Mouse (Mus musculus): Measurements from ENCODE around the gene Foxc2. TPM values are rescaled to one million over a fixed set of nuclear protein-coding genes. Genes with fewer than 3 reads are reported as not detected.

Gene Foxc2
- polyA plus RNA-seq, 1 experiment from 2014 or later = 40.8 TPM

GRCm38 (mm10) chr8:121080361-121081090 lies 35.4 kb upstream of the Foxc2 start:
- Histone ChIP-seq H3K36me3 (no peaks in the 10 kb centered on the region), H3K27ac (no peak overlapping the region), H3K4me3 (replicated peaks) (no peak overlapping the region), H3K9ac (no peak overlapping the region), H3K4me1 (peaks cover 37% of the 10 kb centered on the region), H3K4me2 (peak overlapping the region; percentile 14), H3K9me3 (replicated peaks) (no peaks in the 10 kb centered on the region), H3K27me3 (peaks cover 100% of the 10 kb centered on the region)
- under 1% methylated on average over 49 of the region's 49 CpGs for WGBS
- no peak for ATAC-seq (replicated peaks; ENCODE audit: low FRiP score)

DNA sequence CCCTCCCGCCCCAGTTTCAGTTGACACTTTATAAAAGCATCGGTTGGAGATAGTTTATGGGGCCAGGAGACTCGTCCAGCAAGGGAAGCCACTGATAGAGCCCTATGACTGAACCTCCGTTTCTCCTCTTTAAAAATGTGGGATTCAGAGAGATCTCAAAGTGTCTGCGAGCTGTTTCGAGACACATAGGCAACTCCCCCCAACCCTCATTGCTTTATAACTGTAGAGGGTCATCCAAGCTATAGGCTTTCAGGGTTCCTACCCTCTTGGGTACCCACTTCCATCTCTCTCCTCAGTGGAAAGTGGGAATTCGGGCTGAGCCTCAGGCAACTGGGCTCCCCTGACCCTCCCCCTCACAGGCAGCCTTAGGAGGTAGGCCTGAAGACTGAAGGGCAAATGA lies 34.6 kb upstream of the Foxc2 start:
- WGBS = 2% methylated on average over 7 of the region's 7 CpGs
- no peak for ATAC-seq (replicated peaks; ENCODE audit: low FRiP score)
- Histone ChIP-seq H3K27ac (no peak overlapping the region), H3K27me3 (peaks cover 100% of the 10 kb centered on the region), H3K9ac (no peak overlapping the region), H3K36me3 (no peaks in the 10 kb centered on the region), H3K4me2 (no peak overlapping the region), H3K9me3 (replicated peaks) (no peaks in the 10 kb centered on the region), H3K4me1 (peaks cover 37% of the 10 kb centered on the region), H3K4me3 (replicated peaks) (0 out of 2 replicates have a peak overlapping the region, but pooled peaks have one; percentile 2)

DNA sequence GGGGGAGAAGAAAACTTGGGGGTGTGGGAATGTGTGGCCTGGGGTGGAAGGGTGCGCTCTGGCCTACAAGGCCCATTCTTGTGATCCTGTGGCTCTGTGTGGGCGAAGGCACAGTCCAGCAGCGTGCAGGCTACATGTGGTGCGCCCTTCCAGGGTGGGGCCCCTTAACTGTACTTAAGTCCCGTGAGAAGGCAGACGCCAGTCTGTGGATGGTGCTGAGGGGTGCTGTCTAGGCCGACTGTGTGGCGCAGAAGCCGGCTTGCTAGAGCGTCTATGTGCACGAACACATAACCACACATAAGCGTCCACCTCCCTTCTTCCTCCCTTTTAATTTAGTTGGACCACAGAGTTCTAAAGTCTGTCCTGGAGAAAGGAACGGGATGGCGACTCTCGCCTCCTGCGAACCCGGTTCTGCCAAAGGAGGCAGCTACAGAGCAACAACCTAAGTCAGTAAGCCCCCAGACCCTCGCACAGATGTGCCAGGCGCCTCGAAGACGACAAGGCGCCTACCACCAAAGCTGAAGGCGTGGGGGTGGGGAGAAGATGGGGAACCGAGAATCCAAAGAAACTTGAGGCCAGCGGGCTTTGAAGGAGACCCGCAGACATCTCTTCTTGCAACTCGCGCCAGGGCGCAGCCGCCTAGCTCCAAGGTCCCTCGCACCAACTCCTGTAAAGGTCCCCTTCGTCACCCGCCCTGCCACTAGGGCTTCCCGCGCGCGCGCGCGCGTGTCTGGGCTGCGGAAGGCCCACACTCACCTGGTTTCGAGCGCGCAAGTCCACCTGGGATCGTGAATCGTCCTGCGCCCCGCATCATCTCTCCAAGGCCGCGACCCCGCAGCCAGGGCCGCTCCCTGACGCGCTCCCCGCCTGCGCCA lies 33.5 kb upstream of the Foxc2 start:
- 2% methylated on average over 57 of the region's 57 CpGs for WGBS
- Histone ChIP-seq H3K4me3 (replicated peaks) (peak overlapping the region; percentile 62), H3K36me3 (no peaks in the 10 kb centered on the region), H3K27me3 (peaks cover 100% of the 10 kb centered on the region), H3K9me3 (replicated peaks) (no peaks in the 10 kb centered on the region), H3K4me2 (peak overlapping the region; percentile 98), H3K27ac (no peak overlapping the region), H3K9ac (0 out of 2 replicates have a peak overlapping the region, but pooled peaks have one; percentile 50), H3K4me1 (peaks cover 37% of the 10 kb centered on the region)
- ATAC-seq (replicated peaks; ENCODE audit: low FRiP score) = no peak

DNA sequence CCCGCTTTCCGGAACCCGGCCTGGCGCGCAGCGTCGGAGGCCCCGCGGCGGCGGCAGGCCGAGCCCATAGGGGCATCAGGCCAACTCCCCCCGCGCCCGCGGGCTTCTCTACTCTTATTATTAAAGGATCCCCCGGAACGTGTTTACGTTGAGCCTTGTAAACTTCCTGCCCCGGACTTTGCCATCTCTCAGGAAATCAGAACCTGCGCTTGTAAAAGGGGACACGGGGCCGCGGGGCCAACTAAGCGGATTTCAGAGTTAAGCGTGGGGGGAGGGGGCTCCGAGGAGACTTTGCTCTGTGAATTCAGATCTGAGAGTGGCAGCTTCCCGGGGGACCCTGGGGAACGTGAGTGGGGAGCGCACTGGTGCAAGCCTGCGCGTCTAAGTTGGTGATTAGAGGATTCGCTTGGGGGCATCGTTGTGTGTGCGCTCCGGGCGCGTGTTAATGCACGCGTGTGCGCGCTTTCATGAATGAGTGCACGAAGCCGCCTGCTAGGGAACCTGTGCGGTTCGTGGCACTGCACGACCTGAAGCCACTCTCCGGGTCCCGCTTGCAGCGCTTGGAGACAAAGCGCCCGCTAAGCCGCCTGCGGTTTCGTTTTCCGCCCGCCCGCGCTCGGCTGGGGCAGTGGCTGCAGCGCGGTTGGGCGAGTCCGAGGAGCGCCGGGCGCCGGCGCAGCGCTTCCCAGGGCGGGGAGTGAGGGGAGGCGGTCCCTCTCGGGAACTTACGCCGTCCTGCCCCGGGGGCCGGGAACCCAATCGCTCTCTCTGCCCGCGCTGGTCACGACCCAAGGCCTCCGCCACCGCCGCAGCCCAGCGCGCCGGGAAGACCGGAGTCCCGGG lies 32.7 kb upstream of the Foxc2 start:
- ATAC-seq (replicated peaks; ENCODE audit: low FRiP score) = peak; percentile 86
- Histone ChIP-seq H3K4me3 (replicated peaks) (peak overlapping the region; percentile 62), H3K4me1 (peaks cover 37% of the 10 kb centered on the region), H3K9ac (peak overlapping the region; percentile 50), H3K9me3 (replicated peaks) (no peaks in the 10 kb centered on the region), H3K36me3 (no peaks in the 10 kb centered on the region), H3K4me2 (peak overlapping the region; percentile 98), H3K27ac (no peak overlapping the region), H3K27me3 (peaks cover 100% of the 10 kb centered on the region)
- WGBS = under 1% methylated on average over 76 of the region's 89 CpGs

DNA sequence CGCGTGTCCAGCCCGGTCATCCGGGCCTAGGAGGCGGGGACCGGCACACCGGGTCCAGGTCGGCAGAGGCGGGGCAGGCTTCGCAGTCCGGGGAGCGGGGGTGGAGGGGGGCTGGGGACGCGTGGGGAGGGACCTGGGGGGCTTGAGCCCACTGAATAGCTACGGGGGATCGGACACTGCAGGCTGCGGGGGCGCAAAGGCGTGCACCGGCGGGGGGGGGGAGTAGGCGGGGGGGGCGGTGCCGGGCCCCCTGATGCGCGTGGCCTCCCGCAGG lies 32.1 kb upstream of the Foxc2 start:
- 1% methylated on average over 17 of the region's 27 CpGs for WGBS
- H3K27me3 ChIP-seq = peaks cover 100% of the 10 kb centered on the region
- H3K9me3 ChIP-seq (replicated peaks) = no peaks in the 10 kb centered on the region
- H3K27ac ChIP-seq = no peak overlapping the region
- no peaks in the 10 kb centered on the region for H3K36me3 ChIP-seq
- peaks cover 37% of the 10 kb centered on the region for H3K4me1 ChIP-seq
- H3K4me2 ChIP-seq = peak overlapping the region; percentile 98
- ATAC-seq (replicated peaks; ENCODE audit: low FRiP score) = no peak; the same call in 1 of the 2 replicates
- H3K4me3 ChIP-seq (replicated peaks) = peak overlapping the region; percentile 62
- peak overlapping the region; percentile 50 for H3K9ac ChIP-seq

GRCm38 (mm10) chr8:121084210-121084951 lies 31.6 kb upstream of the Foxc2 start, which contains the start of gene Foxf1:
Gene Foxf1 (plus strand): TSS chr8:121084386.
- ATAC-seq (replicated peaks; ENCODE audit: low FRiP score) = peak; percentile 53; the same call in 1 of the 2 replicates
- no peak within 1 kb of the TSS for H3K27ac ChIP-seq

DNA sequence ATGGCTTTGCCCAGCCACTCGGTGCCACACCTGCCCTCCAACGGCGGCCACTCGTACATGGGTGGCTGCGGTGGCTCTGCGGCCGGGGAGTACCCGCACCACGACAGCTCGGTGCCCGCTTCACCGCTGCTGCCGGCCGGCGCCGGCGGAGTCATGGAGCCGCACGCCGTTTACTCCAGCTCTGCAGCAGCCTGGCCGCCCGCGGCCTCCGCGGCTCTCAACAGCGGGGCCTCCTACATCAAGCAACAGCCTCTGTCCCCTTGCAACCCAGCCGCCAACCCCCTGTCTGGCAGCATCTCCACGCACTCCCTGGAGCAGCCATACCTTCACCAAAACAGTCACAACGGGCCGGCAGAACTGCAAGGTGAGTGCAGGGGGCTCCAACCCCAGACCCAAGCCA lies 31.0 kb upstream of the Foxc2 start:
- no peak for ATAC-seq (replicated peaks; ENCODE audit: low FRiP score)
- no peak overlapping the region for H3K27ac ChIP-seq
- no peaks in the 10 kb centered on the region for H3K9me3 ChIP-seq (replicated peaks)
- 0 out of 2 replicates have a peak overlapping the region, but pooled peaks have one; percentile 12 for H3K9ac ChIP-seq
- peaks cover 100% of the 10 kb centered on the region for H3K27me3 ChIP-seq
- H3K4me1 ChIP-seq = peaks cover 46% of the 10 kb centered on the region
- WGBS = 5% methylated on average over 30 of the region's 30 CpGs
- no peaks in the 10 kb centered on the region for H3K36me3 ChIP-seq
- H3K4me3 ChIP-seq (replicated peaks) = peak overlapping the region; percentile 62
- H3K4me2 ChIP-seq = peak overlapping the region; percentile 98

More at GRCm38 (mm10) chr8:121084210-121084951, 31.6 kb upstream of the Foxc2 start, which contains the start of gene Foxf1:
- WGBS = 0% methylated on average over 73 of the region's 83 CpGs
- H3K27me3 ChIP-seq = peaks cover 100% of the 10 kb centered on the region
- H3K9me3 ChIP-seq (replicated peaks) = no peaks in the 10 kb centered on the region
- peak within 1 kb of the TSS; percentile 98 for H3K4me2 ChIP-seq
- peak within 1 kb of the TSS; percentile 50 for H3K9ac ChIP-seq
- H3K4me1 ChIP-seq = peaks cover 40% of the 10 kb centered on the region
- H3K36me3 ChIP-seq = no peaks in the 10 kb centered on the region
- peak within 1 kb of the TSS; percentile 62 for H3K4me3 ChIP-seq (replicated peaks)

DNA sequence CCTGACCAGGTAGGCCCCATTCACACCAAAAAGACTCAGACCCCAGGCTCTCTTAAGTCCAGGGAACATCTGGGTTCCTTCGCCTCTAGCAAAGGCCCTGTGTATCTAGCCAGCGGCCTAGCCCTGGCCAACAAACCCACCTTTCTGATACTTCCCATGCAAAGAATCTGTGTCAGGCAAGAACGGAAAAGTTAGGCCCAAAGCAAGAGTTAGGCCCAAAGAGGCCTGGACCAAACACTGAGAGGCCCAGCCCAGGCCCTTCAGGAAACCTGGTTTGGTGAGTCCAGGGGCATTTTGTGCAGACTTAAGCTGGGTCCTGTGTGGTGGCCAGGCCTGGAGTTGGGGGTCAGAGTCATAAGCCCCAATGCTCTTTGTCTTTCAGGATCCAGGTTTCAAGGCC lies 30.4 kb upstream of the Foxc2 start:
- no peak for ATAC-seq (replicated peaks; ENCODE audit: low FRiP score)
- no peaks in the 10 kb centered on the region for H3K36me3 ChIP-seq
- no peak overlapping the region for H3K4me3 ChIP-seq (replicated peaks)
- no peak overlapping the region for H3K4me2 ChIP-seq
- no peaks in the 10 kb centered on the region for H3K9me3 ChIP-seq (replicated peaks)
- no peak overlapping the region for H3K9ac ChIP-seq
- 73% methylated on average over 3 of the region's 3 CpGs for WGBS
- no peak overlapping the region for H3K27ac ChIP-seq
- H3K27me3 ChIP-seq = peaks cover 100% of the 10 kb centered on the region
- peaks cover 46% of the 10 kb centered on the region for H3K4me1 ChIP-seq

- H3K4me2 ChIP-seq = no peak overlapping the region
Measured at GRCm38 (mm10) chr8:121086004-121086900, 29.7 kb upstream of the Foxc2 start.

GRCm38 (mm10) chr8:121088281-121088680 lies 27.7 kb upstream of the Foxc2 start:
- Histone ChIP-seq H3K27ac (no peak overlapping the region), H3K4me3 (replicated peaks) (no peak overlapping the region), H3K27me3 (peaks cover 100% of the 10 kb centered on the region), H3K36me3 (no peaks in the 10 kb centered on the region), H3K4me2 (no peak overlapping the region), H3K4me1 (peaks cover 42% of the 10 kb centered on the region), H3K9ac (no peak overlapping the region), H3K9me3 (replicated peaks) (no peaks in the 10 kb centered on the region)
- ATAC-seq (replicated peaks; ENCODE audit: low FRiP score) = no peak
- 8% methylated on average over 8 of the region's 8 CpGs for WGBS

More at GRCm38 (mm10) chr8:121086004-121086900, 29.7 kb upstream of the Foxc2 start:
- no peak overlapping the region for H3K4me3 ChIP-seq (replicated peaks)
- no peak for ATAC-seq (replicated peaks; ENCODE audit: low FRiP score)
- H3K9ac ChIP-seq = no peak overlapping the region
- H3K27me3 ChIP-seq = peaks cover 100% of the 10 kb centered on the region
- H3K36me3 ChIP-seq = no peaks in the 10 kb centered on the region
- peaks cover 47% of the 10 kb centered on the region for H3K4me1 ChIP-seq
- 25% methylated on average over 19 of the region's 19 CpGs for WGBS
- no peaks in the 10 kb centered on the region for H3K9me3 ChIP-seq (replicated peaks)
- H3K27ac ChIP-seq = no peak overlapping the region

Data from kidney, embryonic 15.5 days (tissue).